Mouse (Mus musculus) brain, embryonic 14.5 days (tissue): ENCODE data around the gene Lin7a.

ENCODE experiments used
- CTCF ChIP-seq: fragments of 200-500 bp; IDR thresholded peaks from 2 replicates; pipeline ENCODE4 v1.5.1; 2012; ENCODE audit warnings: inconsistent platforms, mild to moderate bottlenecking, moderate library complexity, borderline replicate concordance; ENCODE audit not compliant: insufficient read depth, insufficient read length; ENCODE audit errors: extremely low read depth
- POLR2A ChIP-seq: fragments of 200-500 bp; IDR thresholded peaks from 2 replicates; pipeline ENCODE4 v1.6.1; 2012; ENCODE audit warnings: mild to moderate bottlenecking, inconsistent platforms, borderline replicate concordance; ENCODE audit not compliant: poor library complexity, insufficient read depth, insufficient read length, severe bottlenecking; ENCODE audit errors: extremely low read depth

DNA sequence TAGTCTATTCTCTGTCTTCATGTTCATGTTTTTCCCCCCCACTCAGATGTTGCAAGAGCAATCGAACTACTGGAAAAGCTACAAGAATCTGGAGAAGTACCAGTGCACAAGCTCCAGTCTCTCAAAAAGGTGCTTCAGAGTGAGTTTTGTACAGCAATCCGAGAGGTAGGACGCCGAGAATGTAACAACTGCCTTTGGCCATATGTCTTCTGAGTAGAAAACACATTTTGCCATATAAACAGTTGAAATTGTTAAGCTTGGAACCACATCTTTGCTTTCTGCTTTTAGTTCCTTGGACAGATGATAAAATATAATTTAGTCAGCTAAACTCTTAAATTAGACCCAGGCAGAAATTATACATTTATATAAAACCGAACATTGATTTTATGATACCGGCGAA lies 52.4 kb downstream of the Lin7a start:
- TF ChIP-seq CTCF, result no peak
- TF ChIP-seq POLR2A, result no peak
